Mouse (Mus musculus) lung, adult 2 months (tissue): ENCODE measurements around the gene Necab2.

Experiments
- CTCF ChIP-seq: fragments of 200-500 bp; IDR thresholded peaks from 2 replicates; pipeline ENCODE4 v1.5.1; 2011; ENCODE audit warnings: mild to moderate bottlenecking, low read length, control low read depth; ENCODE audit not compliant: insufficient read depth
- POLR2A ChIP-seq: fragments of 200-500 bp; IDR thresholded peaks from 2 replicates; pipeline ENCODE4 v1.6.1; 2011; ENCODE audit warnings: low read depth, mild to moderate bottlenecking, control low read depth, low read length, borderline replicate concordance; ENCODE audit errors: extremely low read depth

GRCm38 (mm10) chr8:119484145-119484896, 37.8 kb downstream of the Necab2 start:
- TF ChIP-seq CTCF (no peak), POLR2A (no peak)
